Mouse (Mus musculus): ENCODE results near the gene Fut7.

- TF ChIP-seq POLR2A (IDR thresholded peaks at IDR 0.05; ENCODE audit: control insufficient read depth in 1 of 2, insufficient read depth in 1 of 2, low read depth in 1 of 2, low read length in 2 of 2, poor library complexity in 1 of 2) (no peak), CHD2 (IDR thresholded peaks at IDR 0.05; ENCODE audit: low read length) (no peak), EP300 (IDR thresholded peaks at IDR 0.05; ENCODE audit: low read depth in 1 of 2, low read length in 2 of 2) (no peak)
Observed at GRCm38 (mm10) chr2:25376589-25376988, 46.5 kb upstream of the Fut7 start.
